Mouse (Mus musculus): ENCODE results near the gene Hspa1b. TPM values are rescaled to one million over a fixed set of nuclear protein-coding genes. Genes with fewer than 3 reads are reported as not detected.

Hspa1b gene
- polyA plus RNA-seq, 1 experiment from 2014 or later = not detected

- Histone ChIP-seq H3K27me3 (ENCODE audit: control insufficient read depth, insufficient read depth, low read depth, low read length) (no peaks in the 10 kb centered on the region), H3K4me1 (ENCODE audit: control insufficient read depth, low read depth, low read length) (peaks cover 13% of the 10 kb centered on the region), H3K36me3 (ENCODE audit: control insufficient read depth, insufficient read depth) (no peaks in the 10 kb centered on the region), H3K27ac (ENCODE audit: low read length) (peak within 1 kb of the TSS; percentile 39; the same call in 1 of the 2 replicates), H3K4me3 (ENCODE audit: low read depth, low read length) (peak within 1 kb of the TSS; percentile 74), H3K4me2 (ENCODE audit: low read depth, low read length) (peak within 1 kb of the TSS; percentile 91), H3K9me3 (replicated peaks; ENCODE audit: control insufficient read depth, low read length) (no peaks in the 10 kb centered on the region), H3K9ac (ENCODE audit: low read depth, low read length) (peak within 1 kb of the TSS; percentile 72)
- ATAC-seq (ENCODE audit: low read depth) = peak; percentile 95
- under 1% methylated on average over 38 of the region's 38 CpGs for WGBS (ENCODE audit: insufficient replicate concordance)
These were observed 27.8 kb downstream of the Hspa1b start, which contains the start of gene Neu1 for GRCm38 (mm10) chr17:34931061-34931734. Neu1 (plus strand) TSS chr17:34931253.

GRCm38 (mm10) chr17:34928841-34929240 is 30.2 kb downstream of the Hspa1b start:
- 68% methylated on average over 4 of the region's 4 CpGs for WGBS (ENCODE audit: insufficient replicate concordance)
- H3K36me3 ChIP-seq (ENCODE audit: control insufficient read depth, insufficient read depth) = no peaks in the 10 kb centered on the region
- no peak for ATAC-seq (ENCODE audit: low read depth)
- H3K27ac ChIP-seq (ENCODE audit: low read length) = no peak overlapping the region
- no peaks in the 10 kb centered on the region for H3K9me3 ChIP-seq (replicated peaks; ENCODE audit: control insufficient read depth, low read length)
- H3K4me1 ChIP-seq (ENCODE audit: control insufficient read depth, low read depth, low read length) = peaks cover 13% of the 10 kb centered on the region
- no peak overlapping the region for H3K4me3 ChIP-seq (ENCODE audit: low read depth, low read length)
- H3K4me2 ChIP-seq (ENCODE audit: low read depth, low read length) = no peak overlapping the region
- H3K27me3 ChIP-seq (ENCODE audit: control insufficient read depth, insufficient read depth, low read depth, low read length) = no peaks in the 10 kb centered on the region
- H3K9ac ChIP-seq (ENCODE audit: low read depth, low read length) = no peak overlapping the region

DNA sequence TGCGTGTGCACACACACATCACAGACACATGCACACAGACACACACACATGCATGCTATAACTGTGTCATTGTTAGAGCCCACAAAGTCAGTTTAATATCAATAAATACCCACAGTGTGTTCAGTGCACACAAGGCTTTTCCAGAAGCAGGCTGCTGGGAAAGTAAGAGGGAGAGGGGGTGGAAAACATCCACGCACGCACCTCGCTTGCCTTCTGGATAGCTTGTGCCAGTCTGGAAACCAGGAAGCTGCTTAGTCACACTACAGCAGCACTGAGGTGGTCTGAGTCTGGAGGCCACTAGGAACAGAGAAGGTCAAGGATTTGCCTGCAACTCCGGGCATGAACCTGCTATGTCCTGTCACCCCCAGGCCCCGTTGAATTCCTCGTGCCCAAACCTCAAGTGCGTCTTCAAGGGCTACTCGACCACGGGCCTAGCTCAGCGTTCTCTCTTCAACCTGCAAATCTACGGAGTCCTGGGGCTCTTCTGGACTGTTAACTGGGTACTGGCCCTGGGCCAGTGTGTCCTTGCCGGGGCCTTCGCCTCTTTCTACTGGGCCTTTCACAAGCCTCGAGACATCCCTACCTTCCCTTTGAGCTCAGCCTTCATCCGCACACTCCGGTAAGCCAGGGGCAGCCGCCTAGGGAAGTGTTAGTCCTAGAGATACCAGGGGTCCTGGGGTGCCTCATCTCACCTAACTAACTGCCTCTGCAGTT is 31.6 kb downstream of the Hspa1b start:
- 79% methylated on average over 18 of the region's 18 CpGs for WGBS (ENCODE audit: insufficient replicate concordance)
- no peak for ATAC-seq (ENCODE audit: low read depth)
- no peaks in the 10 kb centered on the region for H3K36me3 ChIP-seq (ENCODE audit: control insufficient read depth, insufficient read depth)
- no peak overlapping the region for H3K4me3 ChIP-seq (ENCODE audit: low read depth, low read length)
- no peak overlapping the region for H3K4me2 ChIP-seq (ENCODE audit: low read depth, low read length)
- no peak overlapping the region for H3K9ac ChIP-seq (ENCODE audit: low read depth, low read length)
- no peaks in the 10 kb centered on the region for H3K27me3 ChIP-seq (ENCODE audit: control insufficient read depth, insufficient read depth, low read depth, low read length)
- no peak overlapping the region for H3K27ac ChIP-seq (ENCODE audit: low read length)
- no peaks in the 10 kb centered on the region for H3K9me3 ChIP-seq (replicated peaks; ENCODE audit: control insufficient read depth, low read length)
- H3K4me1 ChIP-seq (ENCODE audit: control insufficient read depth, low read depth, low read length) = peaks cover 13% of the 10 kb centered on the region

- Histone ChIP-seq H3K27ac (ENCODE audit: low read length) (no peak overlapping the region), H3K4me1 (ENCODE audit: control insufficient read depth, low read depth, low read length) (no peaks in the 10 kb centered on the region; the same call in none of the 2 replicates), H3K36me3 (ENCODE audit: control insufficient read depth, insufficient read depth) (no peaks in the 10 kb centered on the region), H3K9ac (ENCODE audit: low read depth, low read length) (no peak overlapping the region), H3K27me3 (ENCODE audit: control insufficient read depth, insufficient read depth, low read depth, low read length) (no peaks in the 10 kb centered on the region), H3K9me3 (replicated peaks; ENCODE audit: control insufficient read depth, low read length) (no peaks in the 10 kb centered on the region), H3K4me3 (ENCODE audit: low read depth, low read length) (no peak overlapping the region), H3K4me2 (ENCODE audit: low read depth, low read length) (no peak overlapping the region)
- 65% methylated on average over 5 of the region's 5 CpGs for WGBS (ENCODE audit: insufficient replicate concordance)
- no peak for ATAC-seq (ENCODE audit: low read depth)
These were observed 34.8 kb downstream of the Hspa1b start for GRCm38 (mm10) chr17:34924258-34924657.

GRCm38 (mm10) chr17:34922939-34923338 is 36.1 kb downstream of the Hspa1b start:
- Histone ChIP-seq H3K9ac (ENCODE audit: low read depth, low read length) (no peak overlapping the region), H3K9me3 (replicated peaks; ENCODE audit: control insufficient read depth, low read length) (no peaks in the 10 kb centered on the region), H3K27me3 (ENCODE audit: control insufficient read depth, insufficient read depth, low read depth, low read length) (no peaks in the 10 kb centered on the region), H3K4me3 (ENCODE audit: low read depth, low read length) (no peak overlapping the region), H3K36me3 (ENCODE audit: control insufficient read depth, insufficient read depth) (no peaks in the 10 kb centered on the region), H3K4me2 (ENCODE audit: low read depth, low read length) (no peak overlapping the region), H3K27ac (ENCODE audit: low read length) (no peak overlapping the region), H3K4me1 (ENCODE audit: control insufficient read depth, low read depth, low read length) (no peaks in the 10 kb centered on the region; the same call in none of the 2 replicates)
- WGBS (ENCODE audit: insufficient replicate concordance) = 39% methylated on average over 6 of the region's 6 CpGs
- no peak for ATAC-seq (ENCODE audit: low read depth)

- peaks cover 3% of the 10 kb centered on the region for H3K36me3 ChIP-seq (ENCODE audit: control insufficient read depth, insufficient read depth)
- H3K4me3 ChIP-seq (ENCODE audit: low read depth, low read length) = no peak overlapping the region
- WGBS (ENCODE audit: insufficient replicate concordance) = 68% methylated on average over 9 of the region's 9 CpGs
- no peak overlapping the region for H3K9ac ChIP-seq (ENCODE audit: low read depth, low read length)
- ATAC-seq (ENCODE audit: low read depth) = no peak
- no peaks in the 10 kb centered on the region for H3K9me3 ChIP-seq (replicated peaks; ENCODE audit: control insufficient read depth, low read length)
- H3K4me2 ChIP-seq (ENCODE audit: low read depth, low read length) = no peak overlapping the region
- H3K4me1 ChIP-seq (ENCODE audit: control insufficient read depth, low read depth, low read length) = peaks cover 14% of the 10 kb centered on the region
- H3K27ac ChIP-seq (ENCODE audit: low read length) = no peak overlapping the region
- no peaks in the 10 kb centered on the region for H3K27me3 ChIP-seq (ENCODE audit: control insufficient read depth, insufficient read depth, low read depth, low read length)
These were observed 41.9 kb downstream of the Hspa1b start for GRCm38 (mm10) chr17:34917188-34917587.

- H3K9ac ChIP-seq (ENCODE audit: low read depth, low read length) = no peak overlapping the region
- H3K27me3 ChIP-seq (ENCODE audit: control insufficient read depth, insufficient read depth, low read depth, low read length) = no peaks in the 10 kb centered on the region
- H3K4me2 ChIP-seq (ENCODE audit: low read depth, low read length) = no peak overlapping the region
- 58% methylated on average over 5 of the region's 5 CpGs for WGBS (ENCODE audit: insufficient replicate concordance)
- H3K4me3 ChIP-seq (ENCODE audit: low read depth, low read length) = no peak overlapping the region
- H3K9me3 ChIP-seq (replicated peaks; ENCODE audit: control insufficient read depth, low read length) = no peaks in the 10 kb centered on the region
- peaks cover 9% of the 10 kb centered on the region for H3K36me3 ChIP-seq (ENCODE audit: control insufficient read depth, insufficient read depth)
- peaks cover 14% of the 10 kb centered on the region for H3K4me1 ChIP-seq (ENCODE audit: control insufficient read depth, low read depth, low read length)
- H3K27ac ChIP-seq (ENCODE audit: low read length) = no peak overlapping the region
- no peak for ATAC-seq (ENCODE audit: low read depth)
These were observed 42.7 kb downstream of the Hspa1b start for GRCm38 (mm10) chr17:34916316-34916715.

GRCm38 (mm10) chr17:34915410-34915831 is 43.6 kb downstream of the Hspa1b start:
- no peak overlapping the region for H3K4me3 ChIP-seq (ENCODE audit: low read depth, low read length)
- no peak overlapping the region for H3K4me2 ChIP-seq (ENCODE audit: low read depth, low read length)
- peak; percentile 62 for ATAC-seq (ENCODE audit: low read depth)
- H3K27me3 ChIP-seq (ENCODE audit: control insufficient read depth, insufficient read depth, low read depth, low read length) = no peaks in the 10 kb centered on the region
- H3K4me1 ChIP-seq (ENCODE audit: control insufficient read depth, low read depth, low read length) = peaks cover 16% of the 10 kb centered on the region
- H3K9me3 ChIP-seq (replicated peaks; ENCODE audit: control insufficient read depth, low read length) = no peaks in the 10 kb centered on the region
- H3K9ac ChIP-seq (ENCODE audit: low read depth, low read length) = no peak overlapping the region
- 13% methylated on average over 11 of the region's 11 CpGs for WGBS (ENCODE audit: insufficient replicate concordance)
- peak overlapping the region; percentile 6; the same call in 1 of the 2 replicates for H3K27ac ChIP-seq (ENCODE audit: low read length)
- peaks cover 15% of the 10 kb centered on the region for H3K36me3 ChIP-seq (ENCODE audit: control insufficient read depth, insufficient read depth)

Data from liver, embryonic 16.5 days (tissue).